Mouse (Mus musculus): ENCODE results near the gene Rorc.
A peak's percentile ranks its signal among the peaks of the same experiment; 100 is the strongest.

Rorc gene

GRCm38 (mm10) chr3:94372641-94373040, at the start of gene Rorc:
Gene Rorc (plus strand): TSS chr3:94372794.
- DNase-seq: peak; percentile 49

- peak; percentile 8 for DNase-seq
Observed at GRCm38 (mm10) chr3:94328681-94329080, 43.9 kb upstream of the Rorc start.

- DNase-seq: no peak
Observed at GRCm38 (mm10) chr3:94334442-94334841, 38.2 kb upstream of the Rorc start.

GRCm38 (mm10) chr3:94338522-94338921, 34.1 kb upstream of the Rorc start:
- no peak for DNase-seq

- peak; percentile 31 for DNase-seq
Observed at GRCm38 (mm10) chr3:94341959-94342422, 30.6 kb upstream of the Rorc start, which contains the start of gene Them5. Gene Them5 (plus strand): TSS chr3:94342099.

GRCm38 (mm10) chr3:94342552-94342951, 30.0 kb upstream of the Rorc start:
- DNase-seq: no peak

GRCm38 (mm10) chr3:94344182-94344581, 28.4 kb upstream of the Rorc start:
- DNase-seq: no peak

- DNase-seq: no peak
Observed at GRCm38 (mm10) chr3:94344897-94345296, 27.7 kb upstream of the Rorc start.

- DNase-seq: no peak
Observed at GRCm38 (mm10) chr3:94348146-94348545, 24.4 kb upstream of the Rorc start.

GRCm38 (mm10) chr3:94360812-94361211, 11.8 kb upstream of the Rorc start:
- peak; percentile 37 for DNase-seq

- DNase-seq: no peak
Observed at GRCm38 (mm10) chr3:94362138-94362537, 10.5 kb upstream of the Rorc start, which contains the start of gene C2cd4d. Gene C2cd4d (plus strand): TSS chr3:94362438.

- peak; percentile 34 for DNase-seq
Observed at GRCm38 (mm10) chr3:94363291-94364153, 9.1 kb upstream of the Rorc start.

- no peak for DNase-seq
Observed at GRCm38 (mm10) chr3:94364154-94364526, 8.5 kb upstream of the Rorc start.

GRCm38 (mm10) chr3:94366761-94367160, 5.8 kb upstream of the Rorc start:
- peak; percentile 83 for DNase-seq

- DNase-seq: no peak
Observed at GRCm38 (mm10) chr3:94367511-94367910, 5.1 kb upstream of the Rorc start.

GRCm38 (mm10) chr3:94368631-94369030, 4.0 kb upstream of the Rorc start:
- no peak for DNase-seq

GRCm38 (mm10) chr3:94369709-94370108, 2.9 kb upstream of the Rorc start:
- no peak for DNase-seq

- DNase-seq: peak; percentile 85
Observed at GRCm38 (mm10) chr3:94371637-94372036, 957 bp upstream of the Rorc start.

- DNase-seq: no peak
Observed at GRCm38 (mm10) chr3:94372038-94372437, 556 bp upstream of the Rorc start.

GRCm38 (mm10) chr3:94373090-94373489, 496 bp downstream of the Rorc start:
- DNase-seq: peak; percentile 24

GRCm38 (mm10) chr3:94373597-94374011, 1.0 kb downstream of the Rorc start:
- peak; percentile 45 for DNase-seq

- no peak for DNase-seq
Observed at GRCm38 (mm10) chr3:94374636-94375035, 2.0 kb downstream of the Rorc start.

GRCm38 (mm10) chr3:94375146-94375545, 2.6 kb downstream of the Rorc start:
- DNase-seq: no peak

- DNase-seq: no peak
Observed at GRCm38 (mm10) chr3:94375861-94376260, 3.3 kb downstream of the Rorc start.

All from lung, postnatal 14 days (tissue).